Mouse (Mus musculus): ENCODE results near the gene Pex26. TPM values are rescaled to one million over a fixed set of nuclear protein-coding genes. Genes with fewer than 3 reads are reported as not detected.

Gene Pex26
- total RNA-seq, 2 experiments from 2014 or later: 13.4 TPM

DNA sequence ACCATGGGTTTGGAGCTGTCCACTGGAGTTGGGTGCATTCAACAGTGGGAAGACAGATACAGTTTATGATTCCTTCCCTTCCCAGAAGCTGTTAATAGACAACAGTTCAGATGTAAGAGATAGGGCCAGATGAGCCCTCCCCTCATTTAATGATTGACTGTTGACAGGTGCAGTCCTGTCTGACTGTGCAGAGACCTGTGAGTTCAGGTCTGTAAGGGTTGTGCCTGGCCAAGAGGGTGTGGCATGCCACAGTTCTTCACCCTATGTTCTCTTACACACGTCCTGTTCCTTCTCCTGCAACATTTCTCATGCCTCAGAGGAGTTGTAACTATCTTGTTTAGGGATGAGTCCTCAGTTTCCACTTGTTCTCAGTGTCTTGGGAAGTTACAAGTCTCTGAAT lies 49.2 kb downstream of the Pex26 start:
- DNase-seq (ENCODE audit: low spot score in 2 of 2): no peak

- DNase-seq (ENCODE audit: low spot score in 2 of 2): no peak
Observed at GRCm38 (mm10) chr6:121236386-121236785, 52.9 kb downstream of the Pex26 start.

DNA sequence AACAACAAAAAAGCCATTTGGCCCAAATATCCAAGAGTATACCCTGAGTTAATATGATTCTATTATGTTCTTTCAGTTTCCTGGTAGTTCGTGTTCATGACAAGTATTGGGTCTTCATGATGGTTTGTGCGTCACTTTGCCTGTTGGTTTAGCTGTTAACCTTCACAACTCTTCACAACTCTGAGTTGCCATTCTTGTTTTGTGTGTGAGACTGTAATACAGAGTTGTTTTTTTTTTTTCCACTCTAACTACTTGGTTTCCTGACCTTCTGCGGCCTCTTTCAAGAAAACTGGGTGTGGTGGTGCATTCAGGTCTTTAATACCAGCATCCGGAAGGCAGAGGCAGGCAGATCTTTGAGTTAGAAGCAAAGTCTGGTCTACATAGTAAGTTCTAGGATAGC lies 54.7 kb downstream of the Pex26 start:
- DNase-seq (ENCODE audit: low spot score in 2 of 2): no peak

DNA sequence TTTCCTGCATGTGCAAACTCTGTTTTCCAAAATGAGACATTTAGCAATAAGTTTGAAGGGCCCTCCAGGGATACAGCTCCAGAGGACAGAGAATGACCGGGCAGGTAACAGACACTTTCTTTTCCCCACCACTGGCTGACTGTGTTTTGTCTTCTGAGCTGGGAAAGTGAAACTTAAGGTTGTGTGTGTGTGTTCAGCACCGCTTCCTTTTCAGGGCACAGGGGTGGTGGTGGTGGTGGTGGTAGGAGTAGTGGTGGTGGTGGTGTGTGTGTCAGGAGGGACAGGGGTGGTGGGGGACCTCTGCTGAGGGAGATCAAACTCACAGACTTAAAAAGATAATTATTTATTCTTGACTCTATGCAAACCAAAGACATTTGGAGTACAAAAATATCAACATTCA lies 58.3 kb downstream of the Pex26 start:
- DNase-seq (ENCODE audit: low spot score in 2 of 2): no peak

DNA sequence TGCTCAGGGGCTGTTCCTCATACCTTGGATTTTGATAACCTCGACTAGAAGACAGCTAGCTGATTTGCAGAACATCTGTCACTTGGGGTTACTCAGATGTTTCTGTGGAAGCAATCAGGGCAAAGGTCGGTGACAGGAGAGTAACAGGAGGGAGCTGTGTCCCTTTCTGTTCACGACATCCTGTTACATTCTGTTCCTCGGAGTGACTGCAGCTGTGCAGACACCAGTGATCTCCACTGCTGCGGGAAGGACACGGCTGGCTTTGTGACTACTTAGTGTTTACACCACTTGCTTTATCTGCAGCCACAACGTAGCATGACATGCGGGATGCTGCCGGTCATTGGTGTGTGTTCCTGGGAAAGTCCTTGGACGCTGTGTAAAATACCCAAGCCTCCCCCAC lies 59.7 kb downstream of the Pex26 start:
- DNase-seq (ENCODE audit: low spot score in 2 of 2): no peak

DNA sequence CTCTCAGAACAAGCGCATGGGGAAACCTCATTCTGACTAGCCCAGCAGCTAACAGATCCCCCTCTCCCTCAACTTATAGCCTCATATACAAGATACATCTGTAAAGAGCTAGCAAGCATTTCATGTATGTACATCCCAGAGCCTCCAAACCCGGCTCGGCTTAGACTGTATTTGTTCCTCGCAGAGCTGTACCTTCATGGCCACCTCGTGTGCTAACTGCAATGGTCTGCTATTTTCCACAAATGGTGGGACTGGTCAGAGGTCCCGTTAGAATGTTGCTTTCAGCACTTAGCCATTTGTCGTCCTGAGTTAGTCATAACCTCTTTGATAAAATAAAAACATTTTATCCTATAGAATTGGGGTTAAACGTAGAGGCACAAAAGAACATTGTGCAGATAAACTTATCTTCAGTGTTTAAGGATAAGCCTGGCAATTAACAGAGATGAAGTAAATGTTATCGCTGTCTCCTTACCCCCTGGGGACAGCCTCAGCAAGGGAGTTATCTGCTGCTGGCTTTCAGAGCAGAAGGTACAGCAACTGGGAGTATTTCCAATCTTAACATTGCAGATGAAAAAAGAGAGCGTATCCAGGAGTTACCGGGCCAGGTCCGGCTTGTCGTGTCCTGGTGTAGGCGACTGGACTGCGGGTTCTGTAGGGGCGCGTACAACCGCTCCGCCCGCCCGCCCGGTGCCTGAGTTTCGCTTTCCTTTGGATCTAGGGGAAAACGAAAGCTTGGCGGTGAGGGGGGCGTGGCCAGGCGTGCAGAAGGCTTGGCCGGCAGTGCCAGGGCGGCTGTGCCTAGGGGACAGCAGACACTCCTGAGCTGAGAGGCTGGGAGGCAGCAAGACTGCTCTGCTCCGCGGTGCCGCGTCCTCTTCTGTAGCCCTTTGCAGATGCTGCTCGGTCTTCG lies 61.9 kb downstream of the Pex26 start, which contains the start of gene Usp18:
Gene Usp18, plus strand, starts transcription at position 780 of the 910 bp plus-strand sequence.
- DNase-seq (ENCODE audit: low spot score in 2 of 2): peak; percentile 71 to 85

DNA sequence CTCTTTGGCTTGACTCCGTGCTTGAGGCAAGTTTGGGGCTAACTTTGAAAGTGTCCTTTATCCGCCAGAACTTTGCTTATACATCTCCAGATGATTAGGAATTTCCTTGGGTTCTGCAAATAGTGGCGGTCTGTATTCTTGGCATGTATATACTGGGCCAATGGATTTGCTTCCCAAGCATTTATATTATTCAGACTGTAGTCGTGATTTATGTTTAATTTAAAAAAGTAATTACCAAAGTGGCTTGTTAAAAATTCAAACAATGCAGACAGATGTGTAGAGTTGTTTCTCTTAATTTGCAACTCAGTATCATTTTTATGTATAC lies 62.5 kb downstream of the Pex26 start:
- no peak for DNase-seq (ENCODE audit: low spot score in 2 of 2)

Other genes starting within 250 kb of the Pex26 start
- gene Mical3, start 52.7 kb upstream of the Pex26 start, total RNA-seq (2021): 10 to 100 TPM; 71.0 to 71.9 TPM
- 1 to 10 TPM; 1.8 to 2.6 TPM for gene Tuba8, start 27.0 kb downstream of the Pex26 start, total RNA-seq (2021)
- gene Usp18, start 62.2 kb downstream of the Pex26 start, total RNA-seq (2021): 1 to 10 TPM in 1 of 2 experiments, under 1 TPM in 1; 0.98 to 2.3 TPM
- 10 to 100 TPM in 1 of 2 experiments, 1 to 10 TPM in 1; 4.5 to 15.2 TPM for gene Slc6a13, start 116.6 kb downstream of the Pex26 start, total RNA-seq (2021)
- 1 to 10 TPM in 1 of 2 experiments, under 1 TPM in 1; 0.31 to 4.8 TPM for gene Slc6a12, start 159.4 kb downstream of the Pex26 start, total RNA-seq (2021)

Data from adrenal gland, postnatal 4 days (tissue).